Mouse (Mus musculus) liver, adult 2 months (tissue): ENCODE data around the gene Kctd8.

ENCODE experiments used
- CTCF ChIP-seq: fragments of 200-500 bp; IDR thresholded peaks from 2 replicates; pipeline ENCODE4 v1.5.1; 2011; ENCODE audit warnings: low read depth, low read length, control low read depth
- POLR2A ChIP-seq: fragments of 200-500 bp; IDR thresholded peaks from 2 replicates; pipeline ENCODE4 v1.6.1; 2011; ENCODE audit warnings: low read length, control low read depth; ENCODE audit not compliant: insufficient read depth; ENCODE audit errors: extremely low read depth

- TF ChIP-seq CTCF (no peak), POLR2A (no peak)
Measured at GRCm38 (mm10) chr5:69207713-69208112, 133.8 kb downstream of the Kctd8 start.
